Mouse (Mus musculus): ENCODE measurements at regions not wholly inside any gene's neighbourhood (a gene's known extent, or its start where the extent isn't known, plus 50 kb on each side); places are given as distances from the start of the nearest gene placed in this dataset.

DNA sequence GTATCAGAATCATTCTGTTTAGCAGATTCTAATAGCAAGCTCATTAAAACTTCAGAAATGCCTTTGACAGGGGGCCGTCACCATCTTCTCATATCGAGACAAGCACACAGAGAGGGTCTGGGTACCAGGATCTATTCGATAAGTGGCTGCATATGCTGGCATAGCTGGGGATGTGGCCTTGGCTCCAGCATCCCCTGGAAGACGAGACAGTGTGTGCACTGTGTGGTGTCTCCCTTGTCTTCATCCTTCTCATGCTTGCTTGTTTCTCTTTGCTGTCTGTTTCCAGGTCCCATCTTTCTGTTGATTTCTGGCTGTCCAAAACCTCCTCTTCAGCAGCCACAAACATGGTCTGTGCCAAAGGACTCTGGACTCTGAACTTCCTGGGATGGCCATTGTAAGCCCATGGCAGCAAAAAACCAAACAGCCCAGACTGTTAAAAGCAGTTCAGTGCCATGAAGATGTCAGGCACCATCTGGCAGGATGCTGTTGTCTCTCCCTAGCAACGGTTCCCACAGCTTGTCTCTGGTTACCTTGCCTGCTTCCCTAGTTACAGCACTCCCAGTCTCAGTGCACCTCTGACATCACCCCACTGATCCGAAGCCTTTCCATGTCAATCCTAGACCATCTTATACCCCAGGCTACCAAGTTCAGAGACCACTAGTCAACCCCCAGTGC lies 56.5 kb downstream of the Kctd12 start:
- intact Hi-C loops (cut with DNase I) = no loop called here
- no peak for DNase-seq

DNA sequence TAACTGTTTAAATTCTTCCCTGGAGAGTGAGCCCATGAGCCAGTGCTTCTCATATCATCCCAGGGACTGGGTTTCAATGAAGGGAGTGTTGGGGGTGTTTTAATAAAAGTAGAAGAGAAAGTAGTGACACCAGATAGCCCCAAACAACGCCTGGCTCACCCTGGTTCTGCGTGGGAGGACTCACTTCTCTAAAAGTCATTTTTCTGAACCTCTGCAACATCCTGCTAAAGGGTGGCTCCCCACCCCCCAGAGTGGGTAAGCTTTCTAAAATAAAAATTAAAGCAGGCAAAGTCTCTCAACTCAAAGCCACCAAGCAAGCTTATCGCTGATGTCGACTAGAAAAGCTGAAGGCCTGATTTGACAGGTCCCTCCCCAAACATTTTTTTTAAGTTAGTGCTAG lies 57.8 kb downstream of the Kctd12 start:
- intact Hi-C loops (cut with DNase I) = loop anchor here (5.0 kb wide), 1 partner anchor 58 kb away; the partner anchor contains the start of gene Kctd12
- no peak for DNase-seq

- intact Hi-C loops (cut with DNase I) = loop anchor here (5.0 kb wide), 1 partner anchor 60 kb away; the partner anchor contains the start of gene Kctd12
- DNase-seq = no peak
These were observed 59.9 kb downstream of the Kctd12 start for GRCm38 (mm10) chr14:102922496-102922993.

- intact Hi-C loops (cut with DNase I) = loop anchor here (5.0 kb wide), 1 partner anchor 62 kb away; the partner anchor contains the start of gene Kctd12
These were observed 62.0 kb downstream of the Kctd12 start for GRCm38 (mm10) chr14:102920415-102920814.

GRCm38 (mm10) chr14:102919261-102919801 lies 63.1 kb downstream of the Kctd12 start:
- intact Hi-C loops (cut with DNase I) = no loop called here
- DNase-seq = no peak

More at GRCm38 (mm10) chr14:102920415-102920814, 62.0 kb downstream of the Kctd12 start:
- DNase-seq = no peak

GRCm38 (mm10) chr14:102917929-102918328 lies 64.5 kb downstream of the Kctd12 start:
- no peak for DNase-seq
- intact Hi-C loops (cut with DNase I) = no loop called here

DNA sequence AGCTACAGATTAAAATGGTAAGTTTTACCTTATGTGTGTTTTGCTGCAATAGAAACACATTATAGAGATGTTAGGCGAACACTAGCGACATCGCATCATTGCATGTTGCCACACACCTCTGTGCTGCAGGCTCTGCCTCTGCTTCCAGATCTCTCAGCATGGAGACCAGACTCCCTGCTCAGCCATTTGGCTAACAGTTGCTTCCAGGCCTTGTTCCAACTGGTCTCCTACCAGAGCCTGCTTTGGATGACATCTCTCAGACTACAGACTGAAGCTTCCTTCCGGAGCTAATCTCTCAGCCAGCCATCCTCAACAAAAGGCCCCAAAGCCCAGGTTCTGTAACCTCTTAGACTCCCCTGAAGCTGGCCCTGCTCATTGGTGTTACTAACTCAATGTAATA lies 66.5 kb downstream of the Kctd12 start:
- intact Hi-C loops (cut with DNase I) = no loop called here
- DNase-seq = peak in 1 of 2 experiments; percentile 10

DNA sequence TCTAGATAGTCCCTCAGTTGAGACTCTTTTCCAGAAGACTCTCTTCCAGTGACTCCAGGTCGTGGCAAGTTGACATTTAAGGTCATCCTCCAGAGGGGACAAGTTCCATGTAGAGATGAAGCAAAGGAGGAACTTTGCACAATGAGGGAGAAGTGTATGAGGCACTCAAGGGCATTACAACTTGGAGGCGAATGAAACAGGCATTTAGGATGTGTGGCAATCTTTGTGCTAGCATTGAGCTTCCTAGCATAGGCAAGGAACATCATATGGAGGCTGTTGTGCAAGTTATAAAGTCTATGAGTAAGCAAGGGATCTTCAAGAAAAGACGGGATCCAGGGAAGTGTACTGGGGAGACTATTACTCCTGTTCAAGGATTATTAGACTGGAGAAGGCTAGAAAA lies 70.9 kb downstream of the Kctd12 start:
- intact Hi-C loops (cut with DNase I) = no loop called here

GRCm38 (mm10) chr14:102908990-102909389 lies 73.4 kb downstream of the Kctd12 start:
- intact Hi-C loops (cut with DNase I) = no loop called here

More for the DNA sequence above, 70.9 kb downstream of the Kctd12 start:
- no peak for DNase-seq

DNA sequence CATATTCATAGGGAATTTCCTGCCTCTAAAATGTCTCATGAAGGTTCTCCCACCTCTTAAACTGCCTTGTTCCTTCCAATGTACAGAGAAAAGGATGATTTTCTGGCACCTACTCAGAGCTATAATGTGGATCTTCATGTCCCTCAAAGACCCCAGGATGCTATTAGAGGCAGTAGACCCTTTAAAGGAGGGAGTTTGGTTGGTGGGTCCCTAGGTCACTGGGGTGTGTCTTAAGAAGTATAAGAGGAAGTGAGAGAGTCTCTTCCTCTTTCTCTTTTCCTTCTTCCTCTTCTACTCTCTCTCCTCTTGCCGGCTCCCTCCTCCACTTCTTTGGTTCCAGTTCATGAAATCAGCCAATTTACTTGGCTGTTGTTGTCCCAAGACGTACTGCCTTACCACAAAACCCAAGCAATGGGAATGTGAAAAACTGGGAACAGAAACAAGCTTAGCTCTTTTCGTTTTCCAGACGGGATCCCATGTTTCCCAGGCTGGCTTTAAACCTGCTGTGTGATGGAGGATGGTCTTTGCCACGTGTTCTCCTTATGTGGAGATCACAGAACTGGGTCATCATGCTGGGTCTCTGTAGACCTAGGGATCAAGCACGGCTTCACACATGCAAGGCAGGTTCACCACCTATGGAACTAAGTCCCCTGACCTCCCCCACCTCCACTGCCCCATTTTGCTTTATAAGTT lies 74.9 kb downstream of the Kctd12 start:
- no peak for DNase-seq
- intact Hi-C loops (cut with DNase I) = no loop called here

More at GRCm38 (mm10) chr14:102908990-102909389, 73.4 kb downstream of the Kctd12 start:
- no peak for DNase-seq

DNA sequence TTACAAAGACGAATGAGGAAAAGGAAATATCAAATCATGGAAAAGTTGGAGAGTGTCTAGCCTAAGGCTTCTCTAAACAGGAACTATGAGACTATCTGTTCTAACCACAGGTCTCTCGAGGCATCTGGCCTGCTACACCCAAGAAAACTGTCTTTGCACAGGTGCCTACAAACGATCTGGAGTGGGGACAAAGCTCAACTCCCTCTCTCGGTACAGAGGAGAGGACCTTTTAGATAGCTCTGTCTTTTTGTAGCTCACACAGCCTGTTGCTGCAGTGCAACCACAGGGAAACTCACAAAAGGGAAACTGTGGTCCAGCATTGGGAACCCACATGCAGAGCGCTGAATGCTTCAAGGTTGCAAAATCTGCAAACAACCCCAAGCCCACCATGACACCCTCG lies 75.6 kb downstream of the Kctd12 start:
- intact Hi-C loops (cut with DNase I) = no loop called here
- no peak for DNase-seq

DNA sequence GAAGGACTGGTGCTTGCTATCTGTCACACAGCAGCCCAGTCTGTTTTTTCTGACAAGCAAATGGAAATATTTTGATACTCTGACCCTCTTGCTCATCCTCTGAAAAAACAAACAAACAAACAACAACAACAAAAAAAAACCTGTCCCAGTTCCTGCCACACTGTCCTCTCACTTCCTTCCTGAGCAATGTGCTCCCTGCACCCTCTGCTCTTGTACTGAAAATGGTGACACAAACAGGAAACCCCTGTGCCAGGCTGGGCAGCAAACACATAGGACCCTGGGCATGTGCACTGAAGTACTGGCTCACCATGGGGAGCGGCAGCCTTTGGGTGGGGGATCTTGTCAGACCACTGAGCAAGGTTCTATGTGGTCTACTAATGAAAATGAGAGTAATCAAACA lies 76.2 kb downstream of the Kctd12 start:
- intact Hi-C loops (cut with DNase I) = no loop called here
- no peak for DNase-seq

GRCm38 (mm10) chr14:102902906-102903305 lies 79.5 kb downstream of the Kctd12 start:
- intact Hi-C loops (cut with DNase I) = loop anchor here (5.0 kb wide), 1 partner anchor 96 kb away; no protein-coding TSS in a partner anchor

GRCm38 (mm10) chr14:102902236-102902635 lies 80.2 kb downstream of the Kctd12 start:
- no peak for DNase-seq
- intact Hi-C loops (cut with DNase I) = loop anchor here (5.0 kb wide), 1 partner anchor 95 kb away; no protein-coding TSS in a partner anchor

More at GRCm38 (mm10) chr14:102902906-102903305, 79.5 kb downstream of the Kctd12 start:
- DNase-seq = peak; percentile 47 to 67

DNA sequence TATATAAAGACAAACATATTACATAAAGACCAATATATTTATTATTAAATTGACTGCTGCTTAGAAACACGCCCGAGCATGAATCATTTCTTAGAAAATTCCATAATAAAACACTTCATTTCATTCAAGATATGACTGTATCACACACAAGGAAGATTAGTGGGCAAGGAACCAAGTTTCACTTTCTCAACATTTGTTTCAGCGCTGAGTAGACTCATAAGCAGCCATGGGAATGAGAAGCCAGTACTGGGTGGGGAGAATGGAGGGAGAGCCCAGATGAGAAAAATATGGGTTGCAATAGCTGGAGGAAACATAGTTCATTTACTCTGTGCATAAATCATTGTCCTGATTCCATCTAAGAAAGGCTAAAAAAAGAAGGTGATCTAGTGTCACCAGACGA lies 84.0 kb downstream of the Kctd12 start:
- no peak for DNase-seq
- intact Hi-C loops (cut with DNase I) = loop anchor here (1.0 to 5.0 kb wide), 2 partner anchors 16 to 84 kb away; partner anchors contain the start of gene Kctd12

DNA sequence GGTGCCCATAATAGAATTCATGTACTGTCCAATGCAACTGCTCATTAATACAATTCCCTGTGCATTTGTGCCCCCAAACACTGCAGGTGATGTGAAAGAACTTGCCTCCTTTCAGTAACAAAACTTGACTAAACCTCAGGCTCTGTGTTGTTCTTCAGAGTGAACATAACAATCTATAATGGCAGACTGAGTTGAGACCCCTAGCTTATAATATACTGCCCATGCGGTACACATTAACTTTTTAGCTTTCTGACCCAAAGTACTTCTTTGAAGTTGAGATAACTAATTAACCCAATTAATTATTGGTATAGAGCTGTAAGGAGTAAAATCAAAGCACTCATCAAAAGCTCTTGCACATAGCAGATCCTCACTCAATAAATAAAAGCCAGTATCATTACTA lies 85.4 kb downstream of the Kctd12 start:
- intact Hi-C loops (cut with DNase I) = loop anchor here (5.0 kb wide), 1 partner anchor 85 kb away; the partner anchor contains the start of gene Kctd12
- no peak for DNase-seq

- intact Hi-C loops (cut with DNase I) = loop anchor here (5.0 kb wide), 1 partner anchor 86 kb away; the partner anchor contains the start of gene Kctd12
These were observed 85.9 kb downstream of the Kctd12 start for GRCm38 (mm10) chr14:102896527-102896926.

GRCm38 (mm10) chr14:102893241-102893640 lies 89.2 kb downstream of the Kctd12 start:
- intact Hi-C loops (cut with DNase I) = no loop called here
- no peak for DNase-seq

More at GRCm38 (mm10) chr14:102896527-102896926, 85.9 kb downstream of the Kctd12 start:
- DNase-seq = no peak

DNA sequence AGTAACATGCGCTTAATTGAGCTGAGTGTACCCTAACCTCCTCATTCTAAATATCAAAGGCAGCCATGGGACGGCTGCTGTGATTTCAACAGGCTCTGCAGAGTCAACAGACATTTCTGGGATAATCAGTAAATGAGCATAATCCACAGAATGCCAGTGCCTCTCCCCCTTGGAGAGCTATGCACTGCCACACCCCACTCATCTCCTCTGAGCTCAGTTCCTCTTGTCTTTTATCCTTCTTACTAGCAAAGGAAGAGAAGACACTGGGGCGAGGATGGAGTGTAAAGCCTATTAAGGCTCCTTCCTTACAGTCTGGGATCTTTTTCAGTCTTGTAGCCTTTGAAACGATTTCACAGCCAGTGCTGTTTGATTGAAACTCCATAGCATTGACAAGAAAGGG lies 90.9 kb downstream of the Kctd12 start:
- intact Hi-C loops (cut with DNase I) = no loop called here
- no peak for DNase-seq

GRCm38 (mm10) chr14:102885240-102885598 lies 97.2 kb downstream of the Kctd12 start:
- intact Hi-C loops (cut with DNase I) = no loop called here
- no peak for DNase-seq

Measured in heart, postnatal 36 days (tissue).